In genomic region chr4:71539200-71539599, GRCm38 (mm10) we compare ENCODE assay signal across 12 mouse cellular contexts.
"Had no signal": no experiment of that assay in that cellular context is flagged by ENCODE, and none has a peak within 500 bp of the region (broad histone marks: within the 10 kb centered on the region; RNA-seq: fewer than 3 reads in every experiment).

No protein-coding gene starts in this region.

- ATAC-seq: midbrain, embryonic 16.5 days had no signal

- DNase-seq: lung, adult 18-20 months; lung, embryonic 14.5 days; lung, postnatal 10 days; lung, postnatal 4 days; midbrain, embryonic 14.5 days; retina, postnatal 1 day; right cerebral cortex, postnatal 25 days; right cerebral cortex, postnatal 4 days; spleen, adult 18-20 months; thymus, postnatal 14 days; thymus, postnatal 36 days had no signal
